Mouse (Mus musculus): ENCODE results near the gene Adam30.

DNA sequence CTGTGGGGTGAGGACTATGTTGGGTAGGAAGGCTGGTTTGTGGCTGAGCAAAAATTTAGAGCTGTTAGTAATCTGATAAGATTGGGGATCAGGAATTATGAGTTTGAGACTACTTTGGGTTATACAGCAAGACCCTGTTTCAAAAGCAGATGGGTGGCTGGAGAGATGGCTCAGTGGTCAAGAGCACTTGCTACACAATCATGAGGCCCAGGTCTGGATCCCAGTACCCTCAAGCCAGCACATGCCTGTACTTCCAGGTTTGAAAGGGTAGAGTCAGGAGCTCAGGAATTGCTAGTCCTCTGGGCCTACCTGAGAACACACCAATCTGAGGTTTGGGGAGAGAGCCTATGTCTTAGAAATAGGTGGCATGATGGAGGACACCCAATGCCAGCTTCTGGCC, 7.0 kb upstream of the Adam30 start:
- no peak for TF ChIP-seq CTCF (IDR thresholded peaks at IDR 0.05; ENCODE audit: borderline replicate concordance, insufficient read depth, low read length)
- TF ChIP-seq POLR2A (IDR thresholded peaks at IDR 0.05; ENCODE audit: low read depth, low read length), result no peak

Measured in embryonic fibroblast, embryonic 13.5 days (primary cell).